Mouse (Mus musculus): Measurements from ENCODE around the gene Pank2. TPM values are rescaled to one million over a fixed set of nuclear protein-coding genes. Genes with fewer than 3 reads are reported as not detected.
"Not testable (repeated sequence)": the region's sequence is repeated elsewhere in the genome, so short reads cannot be mapped to it uniquely, and the experiment has no call there.

Gene Pank2
- 10 to 100 TPM; 22.2 to 24.6 TPM for total RNA-seq (2021)
- long read RNA-seq, experiment 1, full-length matches to known transcripts, result 5 of 30 reads
- long read RNA-seq, experiment 1, partial matches to known transcripts, result 0 of 30 reads
- long read RNA-seq, experiment 1, other reads (novel, unspliced or antisense), result 25 of 30 reads
- long read RNA-seq, experiment 2, full-length matches to known transcripts, result 8 of 31 reads
- long read RNA-seq, experiment 2, partial matches to known transcripts, result 2 of 31 reads
- long read RNA-seq, experiment 2, other reads (novel, unspliced or antisense), result 21 of 31 reads

DNA sequence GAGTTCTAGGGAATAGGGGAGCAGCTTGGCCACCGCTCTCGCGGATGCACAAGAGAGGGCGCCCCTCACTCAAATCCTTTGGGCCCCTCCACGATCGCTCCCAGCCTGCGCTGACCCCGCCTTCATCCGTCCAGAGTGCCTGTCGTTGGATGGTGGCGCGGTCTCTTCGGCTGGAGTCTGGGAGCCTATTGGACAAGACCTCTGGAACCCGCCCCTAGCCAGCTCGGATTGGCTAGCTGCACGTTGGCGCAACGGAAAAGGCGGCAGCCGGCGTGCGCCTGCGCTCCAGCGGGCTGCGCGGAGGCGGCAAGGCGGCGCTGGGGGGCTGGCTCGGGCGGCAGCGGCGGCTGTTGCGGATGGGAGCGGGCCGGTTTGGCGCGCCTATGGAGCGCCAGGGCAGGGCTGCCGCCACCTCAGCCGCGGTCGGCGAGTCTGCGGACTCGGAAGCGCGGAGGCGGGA is at the start of gene Pank2:
TSS of gene Pank2 (plus strand) at position 283 of the 460 bp plus-strand sequence.
- peak; percentile 99 for DNase-seq
- intact Hi-C loops (cut with DNase I), result loop anchor here (1.0 to 2.0 kb wide), 2 partner anchors 91 to 154 kb away; partner anchors contain the start of gene Rnf24

DNA sequence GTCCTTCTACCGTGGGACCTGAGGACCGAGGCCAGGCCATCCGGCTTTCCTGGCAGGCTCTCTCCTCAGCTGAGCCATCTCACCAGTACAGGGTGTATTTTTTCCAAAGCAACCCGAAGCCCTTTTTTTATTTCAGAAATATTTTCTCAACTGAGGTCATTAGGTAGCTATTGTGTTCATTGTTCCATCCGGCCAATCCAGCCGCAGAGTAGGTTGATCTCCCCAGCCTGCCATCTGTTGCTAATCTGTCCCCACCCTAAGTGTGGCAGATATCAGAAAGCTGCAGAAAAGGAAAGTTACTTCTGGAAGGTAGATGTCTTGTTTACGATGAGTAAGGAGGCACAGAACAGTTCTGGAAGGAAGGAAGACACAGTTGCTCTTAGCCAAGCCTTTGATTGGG is 48.5 kb upstream of the Pank2 start:
- intact Hi-C loops (cut with DNase I), result loop anchor here (5.0 kb wide), 1 partner anchor 36 kb away; no protein-coding TSS in a partner anchor

More for the DNA sequence above, at the start of gene Pank2:
- no peak for TF ChIP-seq CTCF (IDR thresholded peaks at IDR 0.05)
- peak within 1 kb of the TSS; percentile 97 for H3K27ac ChIP-seq
- H3K4me3 ChIP-seq, result peak within 1 kb of the TSS; percentile 93

DNA sequence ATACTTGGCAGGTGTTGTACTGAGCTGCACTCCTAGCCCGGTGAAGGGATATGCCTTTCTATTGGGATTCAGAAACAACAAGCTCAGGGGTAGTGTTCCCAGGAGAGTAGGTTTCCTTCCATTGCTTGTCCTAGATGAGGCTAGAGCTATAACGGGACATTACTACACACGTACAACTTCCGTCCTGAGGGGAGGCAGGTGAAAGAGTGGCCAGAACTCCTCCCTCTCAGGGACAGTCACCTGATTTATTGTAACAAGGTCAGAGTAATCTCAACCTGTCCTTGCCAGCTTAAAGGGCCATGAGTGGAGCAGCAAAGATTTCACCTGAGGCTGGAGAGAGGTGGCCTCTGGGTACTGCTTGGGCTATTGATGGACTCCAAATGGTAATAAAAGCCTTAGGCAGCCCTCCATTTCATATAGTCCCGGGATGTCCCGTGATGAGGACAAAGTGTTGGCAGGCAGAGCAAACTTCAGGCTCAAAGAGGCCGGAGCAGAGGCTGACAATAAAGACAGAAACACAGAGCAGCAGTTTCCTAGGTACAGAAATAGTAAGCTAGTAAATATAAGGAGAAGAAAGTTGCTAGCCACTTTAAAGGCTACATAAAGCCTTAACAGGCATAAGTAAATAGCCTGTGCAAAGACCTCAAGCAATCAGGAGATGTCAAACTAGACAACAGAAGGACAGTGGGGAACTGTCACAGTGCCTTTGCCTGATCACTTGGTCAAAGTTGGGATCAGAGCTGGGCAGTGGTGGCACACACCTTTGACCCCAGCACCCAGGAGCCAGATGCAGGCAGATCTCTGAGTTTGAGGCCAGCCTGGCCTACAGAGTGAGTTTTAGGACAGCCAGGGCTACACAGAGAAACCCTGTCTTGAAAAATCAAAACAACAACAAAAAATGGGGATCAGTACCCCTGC is 46.1 kb upstream of the Pank2 start:
- Histone ChIP-seq H3K27ac (peak overlapping the region; percentile 84), H3K4me3 (0 out of 2 replicates have a peak overlapping the region, but pooled peaks have one; percentile 7)
- no peak for DNase-seq
- TF ChIP-seq CTCF (IDR thresholded peaks at IDR 0.05), result no peak
- intact Hi-C loops (cut with DNase I), result no loop called here

More for the DNA sequence above, 48.5 kb upstream of the Pank2 start:
- peak; percentile 45 for DNase-seq
- no peak for TF ChIP-seq CTCF (IDR thresholded peaks at IDR 0.05)
- Histone ChIP-seq H3K27ac (peak overlapping the region; percentile 73), H3K4me3 (no peak overlapping the region)

DNA sequence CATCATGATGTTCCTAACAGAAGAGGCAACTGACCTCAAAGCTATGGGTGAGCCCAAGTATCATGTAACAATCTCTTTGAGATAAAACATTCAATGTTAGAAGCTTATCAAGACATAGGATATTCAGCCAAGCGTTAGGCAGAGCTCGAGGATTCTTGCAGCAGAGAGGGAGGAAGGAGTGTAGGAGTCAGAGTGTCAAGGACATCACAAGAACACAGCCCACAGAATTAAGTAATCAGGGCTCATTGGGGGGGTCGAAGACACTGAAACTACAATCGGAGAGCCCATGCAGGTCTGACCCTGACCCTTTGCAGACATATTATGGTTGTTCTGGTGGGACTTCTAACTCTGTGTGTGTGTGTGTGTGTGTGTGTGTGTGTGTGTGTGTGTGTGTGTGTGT is 42.3 kb upstream of the Pank2 start:
- no peak for DNase-seq
- intact Hi-C loops (cut with DNase I), result no loop called here
- no peak overlapping the region for H3K4me3 ChIP-seq
- no peak overlapping the region for H3K27ac ChIP-seq
- TF ChIP-seq CTCF (IDR thresholded peaks at IDR 0.05), result no peak

DNA sequence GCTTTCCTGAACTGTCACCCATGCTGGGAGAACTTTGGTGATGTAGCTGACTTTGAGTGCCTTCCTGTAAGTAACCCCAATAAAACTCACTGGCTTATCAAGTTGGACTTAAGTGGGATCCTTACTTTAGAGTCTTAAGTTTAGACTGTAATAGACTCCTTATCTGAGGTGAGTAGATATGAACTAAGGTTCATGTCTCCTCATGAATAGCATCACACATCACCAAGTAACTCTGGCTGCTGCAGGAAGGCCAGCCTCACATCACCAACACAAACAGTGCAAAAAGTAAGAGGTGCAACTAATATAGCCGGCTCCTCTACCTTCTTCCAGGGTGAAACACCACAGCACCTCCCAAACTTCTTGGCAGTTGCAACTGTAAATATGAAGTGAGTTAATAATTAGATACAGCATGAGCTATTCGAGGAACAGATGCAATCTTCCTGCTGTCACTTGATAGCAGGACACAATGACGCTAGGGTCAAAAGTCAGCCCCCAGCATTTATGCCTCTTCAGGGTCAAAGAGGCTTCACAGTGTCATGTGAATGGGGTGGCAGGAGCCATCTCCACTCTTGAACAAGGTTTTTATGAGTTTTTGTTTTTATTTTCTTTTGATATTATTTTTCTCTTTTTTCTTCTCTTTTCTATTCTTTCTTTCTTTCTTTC is 40.3 kb upstream of the Pank2 start:
- Histone ChIP-seq H3K4me3 (no peak overlapping the region), H3K27ac (no peak overlapping the region)
- intact Hi-C loops (cut with DNase I), result no loop called here
- no peak for TF ChIP-seq CTCF (IDR thresholded peaks at IDR 0.05)
- DNase-seq, result no peak

DNA sequence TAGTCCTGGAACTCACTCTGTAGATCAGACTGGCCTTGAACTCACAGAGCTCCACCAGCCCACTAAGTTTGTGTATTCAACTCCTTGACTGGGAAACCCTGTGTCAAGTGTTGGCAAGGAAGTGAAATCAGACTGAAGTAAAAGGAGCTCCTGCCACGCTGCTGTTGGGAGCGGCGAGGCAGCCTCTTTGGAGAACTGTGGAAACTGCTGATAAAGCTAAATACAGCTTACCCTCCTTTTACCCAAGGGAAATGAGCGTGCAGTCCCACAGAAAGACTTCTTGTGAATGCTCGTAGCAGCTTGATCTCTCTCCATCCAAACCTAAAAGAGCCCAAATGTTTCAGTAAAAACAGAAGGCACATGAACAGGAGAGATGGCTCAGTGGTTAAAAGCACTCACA is 39.7 kb upstream of the Pank2 start:
- intact Hi-C loops (cut with DNase I), result no loop called here
- no peak for DNase-seq
- Histone ChIP-seq H3K4me3 (no peak overlapping the region), H3K27ac (no peak overlapping the region)
- TF ChIP-seq CTCF (IDR thresholded peaks at IDR 0.05), result no peak

DNA sequence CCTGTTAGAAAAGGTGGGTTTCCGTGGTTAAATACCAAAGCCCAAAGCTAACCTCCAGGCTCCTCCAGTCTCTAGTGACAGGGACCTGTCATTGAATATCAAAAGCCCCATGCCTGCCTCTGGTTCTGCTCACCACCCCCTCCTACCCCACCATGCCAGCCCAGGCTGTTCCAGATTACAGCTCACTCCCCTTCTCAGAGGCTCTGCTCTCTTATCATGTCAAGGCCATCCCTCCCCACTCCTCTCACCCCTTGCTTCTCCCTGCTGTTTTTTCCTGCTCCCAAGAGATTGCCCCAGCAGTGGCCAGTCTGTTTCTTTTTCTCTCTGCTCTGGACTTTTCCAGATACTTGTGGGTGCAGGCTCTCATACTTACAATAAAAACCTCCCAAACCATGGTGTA is 38.7 kb upstream of the Pank2 start:
- DNase-seq, result no peak
- no peak for TF ChIP-seq CTCF (IDR thresholded peaks at IDR 0.05)
- Histone ChIP-seq H3K4me3 (no peak overlapping the region), H3K27ac (no peak overlapping the region)
- intact Hi-C loops (cut with DNase I), result no loop called here

DNA sequence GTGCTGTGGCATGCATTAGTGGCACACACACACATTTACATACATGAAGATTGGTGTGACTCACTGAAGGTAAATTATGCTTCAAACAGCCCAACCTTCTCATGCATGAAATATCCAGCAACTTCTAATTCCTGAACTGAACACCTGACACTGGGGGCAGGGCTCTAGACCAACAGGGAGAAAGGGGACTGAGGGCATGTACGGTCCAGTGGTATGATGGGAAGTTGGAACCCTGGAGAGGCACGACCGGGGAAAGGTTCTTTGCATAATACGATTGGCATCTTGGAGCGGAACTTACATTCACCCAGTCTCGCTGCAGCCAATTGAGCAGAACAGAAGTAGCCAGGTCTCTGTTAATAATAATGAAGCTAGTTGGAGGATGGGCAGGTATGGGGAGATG is 37.1 kb upstream of the Pank2 start:
- DNase-seq, result no peak
- intact Hi-C loops (cut with DNase I), result no loop called here
- no peak for TF ChIP-seq CTCF (IDR thresholded peaks at IDR 0.05)
- H3K27ac ChIP-seq, result no peak overlapping the region
- H3K4me3 ChIP-seq, result no peak overlapping the region

DNA sequence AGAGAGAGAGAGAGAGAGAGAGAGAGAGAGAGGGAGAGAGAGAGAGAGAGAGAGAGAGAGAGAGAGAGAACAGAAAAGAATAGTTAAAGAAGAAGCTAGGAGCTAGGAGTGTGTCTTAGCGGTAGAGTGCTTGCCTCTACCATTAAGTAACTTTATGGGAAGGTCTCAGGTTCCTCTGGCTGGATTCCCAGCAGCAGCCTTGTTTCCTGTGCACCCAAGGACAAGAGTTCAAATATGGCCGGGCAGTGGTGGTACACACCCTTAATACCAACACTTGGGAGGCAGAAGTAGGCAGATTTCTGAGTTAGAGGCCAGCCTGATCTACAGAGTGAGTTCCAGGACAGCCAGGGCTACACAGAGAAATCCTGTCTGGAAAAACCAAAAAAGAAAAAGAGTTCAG is 35.6 kb upstream of the Pank2 start:
- H3K4me3 ChIP-seq; intact Hi-C loops (cut with DNase I); DNase-seq; H3K27ac ChIP-seq: not testable (repeated sequence)

DNA sequence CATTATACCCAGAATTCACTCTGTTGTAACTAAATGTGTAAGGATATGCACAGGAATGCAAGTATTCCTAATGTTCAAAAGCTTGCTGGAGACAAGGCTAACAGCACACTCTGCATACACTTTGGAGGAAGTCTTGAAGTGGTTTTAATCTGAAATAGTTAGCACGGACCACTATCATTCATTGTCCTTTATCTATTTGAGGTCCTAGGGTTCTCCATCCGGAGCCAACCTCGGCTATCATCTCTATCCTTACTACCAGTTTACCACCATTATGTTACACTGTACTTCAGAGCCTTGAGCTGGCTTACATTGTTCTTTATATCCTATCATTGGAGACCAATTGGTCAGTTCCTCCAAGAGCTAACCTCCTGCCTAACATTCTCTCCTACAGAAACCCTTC is 35.1 kb upstream of the Pank2 start:
- Histone ChIP-seq H3K27ac (no peak overlapping the region), H3K4me3 (no peak overlapping the region)
- no peak for TF ChIP-seq CTCF (IDR thresholded peaks at IDR 0.05)
- intact Hi-C loops (cut with DNase I), result no loop called here
- no peak for DNase-seq

DNA sequence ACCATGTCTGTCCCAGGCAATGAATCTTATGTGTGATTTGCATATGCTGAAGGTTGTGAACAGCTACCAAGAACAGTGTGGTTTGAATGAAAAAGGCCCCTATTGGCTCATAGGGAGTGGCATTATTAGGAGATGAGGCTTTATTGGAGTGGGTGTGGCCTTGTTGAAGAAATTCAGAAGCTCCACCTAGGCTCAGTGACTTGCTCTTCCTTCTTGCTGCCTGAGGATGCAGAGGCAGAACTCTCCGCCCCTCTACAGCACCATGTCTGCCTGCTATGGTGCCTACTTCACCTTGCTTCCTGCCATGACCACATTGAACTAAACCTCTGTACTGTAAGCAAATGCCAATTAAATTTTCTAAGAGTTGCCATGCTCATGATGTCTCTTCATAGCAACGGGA is 29.7 kb upstream of the Pank2 start:
- no peak for TF ChIP-seq CTCF (IDR thresholded peaks at IDR 0.05)
- intact Hi-C loops (cut with DNase I), result no loop called here
- no peak overlapping the region for H3K27ac ChIP-seq
- no peak for DNase-seq
- H3K4me3 ChIP-seq, result no peak overlapping the region

DNA sequence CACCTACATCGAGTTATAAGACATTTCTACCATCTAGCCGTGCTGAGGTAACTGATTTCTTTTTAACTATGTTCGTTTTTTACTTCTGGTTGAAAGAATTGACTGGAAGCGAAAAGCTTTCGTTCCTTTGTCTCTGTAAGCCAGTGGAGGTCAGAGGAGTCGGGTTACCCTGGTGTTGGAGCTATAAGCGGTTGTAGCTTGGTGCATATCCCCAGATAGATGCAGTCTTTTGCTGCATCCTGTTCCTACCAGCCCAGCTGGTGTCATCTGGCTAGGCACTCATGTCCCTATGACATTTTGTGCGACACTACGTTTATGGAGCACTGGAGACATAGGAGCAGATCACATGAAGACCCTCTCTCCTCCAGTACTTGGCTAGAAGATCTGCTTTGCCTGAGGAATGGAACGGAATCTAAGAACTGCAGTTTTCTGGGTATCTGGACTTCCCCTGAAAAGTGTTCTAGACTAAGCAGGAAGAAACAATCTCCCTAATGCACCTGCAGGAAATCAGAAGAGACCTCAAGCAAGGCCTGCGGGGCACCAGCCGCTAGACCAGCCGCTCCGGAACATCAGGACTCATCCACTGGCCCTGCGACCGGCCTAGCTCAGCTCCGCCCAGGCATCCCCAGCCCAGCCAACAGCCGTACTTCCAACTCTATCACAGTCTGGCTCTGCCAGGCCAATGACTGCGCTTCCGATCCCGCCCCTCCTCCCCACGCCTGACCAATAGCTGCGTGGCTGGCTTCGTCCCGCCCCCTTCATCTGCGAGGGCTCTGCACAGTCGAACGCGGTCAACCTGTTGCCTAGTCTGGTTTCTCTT is 28.8 kb upstream of the Pank2 start, which contains the start of gene Mavs:
TSS of gene Mavs (plus strand) at position 757 of the 820 bp plus-strand sequence.
- no peak for TF ChIP-seq CTCF (IDR thresholded peaks at IDR 0.05)
- H3K27ac ChIP-seq, result peak within 1 kb of the TSS; percentile 97
- intact Hi-C loops (cut with DNase I), result no loop called here

More for the DNA sequence above, 28.8 kb upstream of the Pank2 start, which contains the start of gene Mavs:
- peak within 1 kb of the TSS; percentile 82 for H3K4me3 ChIP-seq
- peak; percentile 98 for DNase-seq

Data from gastrocnemius, adult 2 months (tissue).